Mouse (Mus musculus): ENCODE data around the gene Gm49366.
A peak's percentile ranks its signal among the peaks of the same experiment; 100 is the strongest.
"Not testable (repeated sequence)": the region's sequence is repeated elsewhere in the genome, so short reads cannot be mapped to it uniquely, and the experiment has no call there.

Gm49366 gene

GRCm38 (mm10) chr12:84032854-84033253 lies 5.9 kb upstream of the Gm49366 start:
- DNase-seq (ENCODE audit: low spot score): no peak

- DNase-seq (ENCODE audit: low spot score): not testable (repeated sequence)
These were observed 5.4 kb upstream of the Gm49366 start for GRCm38 (mm10) chr12:84033302-84033701.

- DNase-seq (ENCODE audit: low spot score): no peak
These were observed 4.6 kb upstream of the Gm49366 start for GRCm38 (mm10) chr12:84034108-84034507.

- not testable (repeated sequence) for DNase-seq (ENCODE audit: low spot score)
These were observed 494 bp upstream of the Gm49366 start, which contains the start of gene Acot4 for GRCm38 (mm10) chr12:84038241-84038640. TSS of gene Acot4 (plus strand) at chr12:84038379.

- DNase-seq (ENCODE audit: low spot score): no peak
These were observed 3.5 kb downstream of the Gm49366 start for GRCm38 (mm10) chr12:84042248-84042647.

GRCm38 (mm10) chr12:84044045-84044444 lies 5.3 kb downstream of the Gm49366 start:
- DNase-seq (ENCODE audit: low spot score): no peak

GRCm38 (mm10) chr12:84046906-84047305 lies 8.2 kb downstream of the Gm49366 start:
- no peak for DNase-seq (ENCODE audit: low spot score)

- DNase-seq (ENCODE audit: low spot score): peak; percentile 16
These were observed 12.0 kb downstream of the Gm49366 start for GRCm38 (mm10) chr12:84050744-84051143.

GRCm38 (mm10) chr12:84051937-84052474 lies 13.3 kb downstream of the Gm49366 start, which contains the start of gene Acot3:
TSS of gene Acot3 (plus strand) at chr12:84052144.
- DNase-seq (ENCODE audit: low spot score): peak; percentile 12

GRCm38 (mm10) chr12:84052609-84053008 lies 13.9 kb downstream of the Gm49366 start:
- DNase-seq (ENCODE audit: low spot score): peak; percentile 22

GRCm38 (mm10) chr12:84053173-84053572 lies 14.4 kb downstream of the Gm49366 start:
- DNase-seq (ENCODE audit: low spot score): no peak

GRCm38 (mm10) chr12:84053679-84054391 lies 15.1 kb downstream of the Gm49366 start:
- DNase-seq (ENCODE audit: low spot score): peak; percentile 43

- DNase-seq (ENCODE audit: low spot score): peak; percentile 35
These were observed 22.2 kb downstream of the Gm49366 start for GRCm38 (mm10) chr12:84060946-84061345.

GRCm38 (mm10) chr12:84062336-84062735 lies 23.6 kb downstream of the Gm49366 start:
- peak; percentile 34 for DNase-seq (ENCODE audit: low spot score)

- DNase-seq (ENCODE audit: low spot score): peak; percentile 60
These were observed 24.5 kb downstream of the Gm49366 start for GRCm38 (mm10) chr12:84063228-84063627.

GRCm38 (mm10) chr12:84063833-84064232 lies 25.1 kb downstream of the Gm49366 start:
- DNase-seq (ENCODE audit: low spot score): no peak

GRCm38 (mm10) chr12:84064621-84065020 lies 25.9 kb downstream of the Gm49366 start:
- peak; percentile 36 for DNase-seq (ENCODE audit: low spot score)

GRCm38 (mm10) chr12:84067752-84068151 lies 29.0 kb downstream of the Gm49366 start:
- DNase-seq (ENCODE audit: low spot score): peak; percentile 20

- peak; percentile 33 for DNase-seq (ENCODE audit: low spot score)
These were observed 29.6 kb downstream of the Gm49366 start for GRCm38 (mm10) chr12:84068296-84068695.

GRCm38 (mm10) chr12:84068986-84069385 lies 30.3 kb downstream of the Gm49366 start, which contains the start of gene Acot5:
TSS of gene Acot5 (plus strand) at chr12:84069325.
- peak; percentile 3 for DNase-seq (ENCODE audit: low spot score)

GRCm38 (mm10) chr12:84069582-84069981 lies 30.8 kb downstream of the Gm49366 start:
- DNase-seq (ENCODE audit: low spot score): peak; percentile 56

GRCm38 (mm10) chr12:84071696-84072095 lies 33.0 kb downstream of the Gm49366 start:
- no peak for DNase-seq (ENCODE audit: low spot score)

GRCm38 (mm10) chr12:84077371-84077990 lies 38.7 kb downstream of the Gm49366 start:
- DNase-seq (ENCODE audit: low spot score): no peak
